Mouse (Mus musculus): Measurements from ENCODE around the gene Stac3. TPM values are rescaled to one million over a fixed set of nuclear protein-coding genes. Genes with fewer than 3 reads are reported as not detected.

The Stac3 gene
- total and polyA plus RNA-seq, 2 experiments from 2014 or later = 0.50 to 1.7 TPM

- 80% methylated on average over 3 of the region's 3 CpGs for WGBS
- H3K27ac ChIP-seq (ENCODE audit: low read depth, low read length) = no peak overlapping the region
- TF ChIP-seq CTCF (IDR thresholded peaks at IDR 0.05; ENCODE audit: low read depth) = no peak
- no peaks in the 10 kb centered on the region for H3K27me3 ChIP-seq (ENCODE audit: insufficient read depth, low read length)
- H3K9ac ChIP-seq = no peak overlapping the region
- H3K4me2 ChIP-seq (ENCODE audit: low read depth) = no peak overlapping the region
- DNase-seq (no peak), ATAC-seq (no peak)
- H3K36me3 ChIP-seq (ENCODE audit: insufficient read depth) = peaks cover 57% of the 10 kb centered on the region
- no peak overlapping the region for H3K4me3 ChIP-seq (ENCODE audit: low read depth, low read length)
- H3K9me3 ChIP-seq (ENCODE audit: low read length) = no peaks in the 10 kb centered on the region
- H3K4me1 ChIP-seq (ENCODE audit: insufficient read depth) = no peaks in the 10 kb centered on the region
These were observed 24.9 kb upstream of the Stac3 start for GRCm38 (mm10) chr10:127476541-127476940.

- TF ChIP-seq CTCF (IDR thresholded peaks at IDR 0.05; ENCODE audit: low read depth) = no peak
- peaks cover 56% of the 10 kb centered on the region for H3K36me3 ChIP-seq (ENCODE audit: insufficient read depth)
- no peaks in the 10 kb centered on the region for H3K4me1 ChIP-seq (ENCODE audit: insufficient read depth)
- 92% methylated on average over 7 of the region's 7 CpGs for WGBS
- DNase-seq (no peak), ATAC-seq (no peak)
- no peak overlapping the region for H3K4me2 ChIP-seq (ENCODE audit: low read depth)
- H3K27me3 ChIP-seq (ENCODE audit: insufficient read depth, low read length) = no peaks in the 10 kb centered on the region
- H3K9ac ChIP-seq = no peak overlapping the region
- no peak overlapping the region for H3K27ac ChIP-seq (ENCODE audit: low read depth, low read length)
- H3K4me3 ChIP-seq (ENCODE audit: low read depth, low read length) = no peak overlapping the region
- no peaks in the 10 kb centered on the region for H3K9me3 ChIP-seq (ENCODE audit: low read length)
These were observed 24.2 kb upstream of the Stac3 start for GRCm38 (mm10) chr10:127477301-127477700.

GRCm38 (mm10) chr10:127479131-127479530 lies 22.4 kb upstream of the Stac3 start:
- ATAC-seq (peak; percentile 51; the same call in 1 of the 2 replicates), DNase-seq (peak; percentile 67)
- H3K27ac ChIP-seq (ENCODE audit: low read depth, low read length) = no peak overlapping the region
- H3K4me3 ChIP-seq (ENCODE audit: low read depth, low read length) = no peak overlapping the region
- no peak overlapping the region for H3K4me2 ChIP-seq (ENCODE audit: low read depth)
- H3K27me3 ChIP-seq (ENCODE audit: insufficient read depth, low read length) = no peaks in the 10 kb centered on the region
- TF ChIP-seq CTCF (IDR thresholded peaks at IDR 0.05; ENCODE audit: low read depth) = peak; percentile 73
- H3K36me3 ChIP-seq (ENCODE audit: insufficient read depth) = peaks cover 56% of the 10 kb centered on the region
- H3K4me1 ChIP-seq (ENCODE audit: insufficient read depth) = no peaks in the 10 kb centered on the region
- H3K9me3 ChIP-seq (ENCODE audit: low read length) = no peaks in the 10 kb centered on the region
- no peak overlapping the region for H3K9ac ChIP-seq
- WGBS = 95% methylated on average over 4 of the region's 4 CpGs

GRCm38 (mm10) chr10:127480833-127481813 lies 20.4 kb upstream of the Stac3 start:
- Histone ChIP-seq H3K4me1 (ENCODE audit: insufficient read depth) (no peaks in the 10 kb centered on the region), H3K9ac (no peak overlapping the region), H3K27ac (ENCODE audit: low read depth, low read length) (no peak overlapping the region), H3K4me2 (ENCODE audit: low read depth) (no peak overlapping the region), H3K36me3 (ENCODE audit: insufficient read depth) (peaks cover 61% of the 10 kb centered on the region), H3K27me3 (ENCODE audit: insufficient read depth, low read length) (no peaks in the 10 kb centered on the region), H3K9me3 (ENCODE audit: low read length) (no peaks in the 10 kb centered on the region), H3K4me3 (ENCODE audit: low read depth, low read length) (no peak overlapping the region)
- 85% methylated on average over 19 of the region's 19 CpGs for WGBS
- ATAC-seq (no peak), DNase-seq (no peak)
- TF ChIP-seq CTCF (IDR thresholded peaks at IDR 0.05; ENCODE audit: low read depth) = no peak

- DNase-seq = no peak
- Histone ChIP-seq H3K4me2 (ENCODE audit: low read depth) (no peak overlapping the region), H3K9ac (no peak overlapping the region), H3K4me3 (ENCODE audit: low read depth, low read length) (no peak overlapping the region), H3K36me3 (ENCODE audit: insufficient read depth) (peaks cover 68% of the 10 kb centered on the region), H3K27ac (ENCODE audit: low read depth, low read length) (no peak overlapping the region), H3K9me3 (ENCODE audit: low read length) (no peaks in the 10 kb centered on the region), H3K4me1 (ENCODE audit: insufficient read depth) (no peaks in the 10 kb centered on the region), H3K27me3 (ENCODE audit: insufficient read depth, low read length) (no peaks in the 10 kb centered on the region)
- 93% methylated on average over 10 of the region's 10 CpGs for WGBS
- no peak for ATAC-seq
- no peak for TF ChIP-seq CTCF (IDR thresholded peaks at IDR 0.05; ENCODE audit: low read depth)
These were observed 16.3 kb upstream of the Stac3 start for GRCm38 (mm10) chr10:127485235-127485634.

- Histone ChIP-seq H3K4me3 (ENCODE audit: low read depth, low read length) (no peak overlapping the region), H3K9me3 (ENCODE audit: low read length) (no peaks in the 10 kb centered on the region), H3K27ac (ENCODE audit: low read depth, low read length) (no peak overlapping the region), H3K4me2 (ENCODE audit: low read depth) (no peak overlapping the region), H3K27me3 (ENCODE audit: insufficient read depth, low read length) (no peaks in the 10 kb centered on the region), H3K9ac (no peak overlapping the region), H3K36me3 (ENCODE audit: insufficient read depth) (peaks cover 73% of the 10 kb centered on the region), H3K4me1 (ENCODE audit: insufficient read depth) (no peaks in the 10 kb centered on the region)
- ATAC-seq (no peak), DNase-seq (no peak)
- TF ChIP-seq CTCF (IDR thresholded peaks at IDR 0.05; ENCODE audit: low read depth) = no peak
- 77% methylated on average over 7 of the region's 7 CpGs for WGBS
These were observed 12.6 kb upstream of the Stac3 start for GRCm38 (mm10) chr10:127488856-127489255.

All from forebrain, postnatal 0 days (tissue).